Mouse (Mus musculus): Measurements from ENCODE around the gene Wdr74.

The Wdr74 gene

DNA sequence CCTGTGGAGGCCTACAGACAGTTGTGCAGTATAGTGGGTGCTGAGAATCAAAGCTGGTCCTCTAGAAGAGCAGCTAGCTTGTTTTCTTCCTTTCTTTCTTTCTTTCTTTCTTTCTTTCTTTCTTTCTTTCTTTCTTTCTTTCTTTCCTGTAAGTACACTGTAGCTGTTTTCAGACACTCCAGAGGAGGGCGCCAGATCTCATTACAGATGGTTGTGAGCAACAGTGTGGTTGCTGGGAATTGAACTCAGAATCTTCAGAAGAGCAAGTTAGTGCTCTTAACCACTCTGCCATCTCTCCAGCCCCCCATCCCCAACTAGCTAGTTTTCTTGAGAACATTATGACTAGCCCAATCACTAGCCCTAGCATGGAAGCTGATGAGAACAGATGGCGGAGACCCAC lies 25.1 kb downstream of the Wdr74 start:
- no peak for TF ChIP-seq GATA4 (IDR thresholded peaks at IDR 0.05; ENCODE audit: insufficient replicate concordance, low read length)

DNA sequence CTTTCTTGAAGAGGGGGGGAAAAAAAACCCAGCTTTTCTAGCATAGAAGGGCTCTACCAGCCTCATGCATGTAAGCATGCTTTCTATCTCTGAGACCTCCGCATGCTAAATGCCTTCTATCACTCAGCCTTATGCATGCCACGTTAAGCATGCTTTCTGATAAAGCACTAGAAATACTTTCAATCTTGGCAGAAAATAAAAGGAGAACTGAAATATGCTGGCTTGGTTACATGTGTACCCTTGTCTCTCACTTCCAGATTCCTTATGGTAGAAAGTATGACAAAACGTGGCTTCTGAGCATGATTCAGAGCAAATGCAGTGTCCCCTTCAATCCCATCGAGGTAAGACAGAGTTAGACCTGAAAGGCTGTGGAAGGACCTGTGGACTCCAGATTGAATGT lies 27.6 kb downstream of the Wdr74 start:
- no peak for TF ChIP-seq GATA4 (IDR thresholded peaks at IDR 0.05; ENCODE audit: insufficient replicate concordance, low read length)

DNA sequence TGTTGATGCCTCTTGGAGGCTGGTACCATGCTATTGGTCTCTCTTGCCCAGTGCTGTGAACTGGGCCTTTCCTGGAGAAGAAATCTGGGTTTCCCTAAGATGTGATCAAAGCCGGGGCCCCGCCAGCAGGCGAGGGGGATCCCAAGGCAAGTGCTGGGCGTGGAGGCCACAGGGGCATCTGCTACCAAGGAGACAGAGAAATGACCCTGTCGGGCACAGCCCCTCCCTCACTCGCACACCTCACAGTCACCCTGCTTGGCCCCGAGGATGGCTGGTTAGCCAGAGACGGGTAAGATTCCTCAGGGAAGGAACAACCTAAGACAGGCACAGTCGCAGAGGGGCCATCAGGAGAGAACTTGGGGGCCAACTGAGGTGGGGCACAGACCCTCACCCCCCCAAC lies 29.9 kb downstream of the Wdr74 start:
- no peak for TF ChIP-seq GATA4 (IDR thresholded peaks at IDR 0.05; ENCODE audit: insufficient replicate concordance, low read length)

DNA sequence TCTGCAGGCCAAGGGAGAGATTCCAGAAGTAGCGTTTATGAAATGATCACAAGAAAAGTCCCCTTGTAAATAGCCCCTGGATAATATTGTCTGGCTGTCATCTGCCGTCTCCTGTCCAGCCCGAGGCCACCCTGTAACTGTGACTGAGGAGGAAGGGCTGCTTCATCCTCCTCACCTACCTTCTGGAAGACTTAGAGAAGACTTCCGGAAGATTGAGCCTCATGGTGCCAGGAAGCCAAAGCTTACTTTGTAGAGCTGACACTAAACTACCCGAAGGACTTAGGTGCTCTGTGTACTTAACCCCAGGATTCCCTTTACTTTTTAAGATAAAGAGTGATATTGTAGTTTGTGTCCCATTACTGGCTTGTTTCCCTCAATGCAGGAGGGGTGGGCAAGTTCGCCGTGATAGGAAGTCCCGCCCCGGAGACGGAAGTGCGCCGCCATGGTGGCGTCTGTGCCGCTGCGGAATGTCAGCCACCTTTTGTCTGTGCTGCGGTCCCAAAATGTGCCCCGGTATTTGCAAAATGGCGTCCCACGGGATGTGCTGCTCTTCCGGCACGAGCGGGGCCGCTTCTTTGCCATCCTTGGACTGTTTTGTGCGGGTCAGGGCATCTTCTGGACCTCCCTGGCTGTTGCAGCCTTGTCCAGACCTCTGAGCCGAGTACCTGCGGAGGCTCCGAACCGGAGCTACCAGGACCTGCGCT lies 35.1 kb downstream of the Wdr74 start, which contains the start of gene Tmem223:
Tmem223 (plus strand) TSS at position 430 of the 704 bp plus-strand sequence.
- TF ChIP-seq GATA4 (IDR thresholded peaks at IDR 0.05; ENCODE audit: insufficient replicate concordance, low read length): no peak

DNA sequence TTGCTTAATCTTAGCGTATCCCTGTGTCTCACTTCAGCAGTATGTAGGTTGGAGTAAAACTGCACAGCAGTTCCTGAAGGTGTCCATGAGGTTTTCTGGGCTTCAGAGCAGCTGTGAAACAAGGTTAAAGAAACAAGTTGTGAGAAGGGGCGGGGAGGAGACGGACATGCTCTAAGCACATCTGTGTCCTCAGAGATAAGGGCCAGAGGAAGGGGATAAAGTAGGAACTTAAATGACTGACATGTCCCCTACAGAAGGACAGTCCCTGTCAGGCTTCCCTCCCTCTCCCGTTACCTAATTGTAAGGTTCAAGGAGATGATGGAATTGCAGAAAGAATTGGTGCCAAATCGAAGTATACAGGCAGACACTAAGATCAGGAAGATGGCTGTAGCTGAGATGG lies 37.4 kb downstream of the Wdr74 start:
- no peak for TF ChIP-seq GATA4 (IDR thresholded peaks at IDR 0.05; ENCODE audit: insufficient replicate concordance, low read length)

DNA sequence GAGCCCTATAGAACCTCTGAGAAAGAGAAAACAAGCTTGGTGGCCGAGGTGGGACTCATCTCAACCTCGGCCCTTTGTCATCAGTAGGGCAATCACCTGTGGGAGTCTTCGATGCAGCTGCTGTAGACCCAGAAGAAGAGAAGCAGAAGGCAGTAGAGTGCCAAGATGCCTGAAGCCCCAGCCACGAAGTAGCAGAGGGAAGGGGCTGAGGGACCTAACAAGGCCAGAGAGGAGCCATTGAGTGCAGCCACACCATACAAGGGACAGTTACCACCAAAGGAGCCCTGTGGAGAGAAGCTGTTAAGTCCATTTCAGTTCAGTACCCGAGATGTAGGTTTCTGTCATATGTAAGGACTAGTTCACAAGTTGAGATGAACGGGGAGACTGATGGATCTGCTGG lies 37.8 kb downstream of the Wdr74 start:
- TF ChIP-seq GATA4 (IDR thresholded peaks at IDR 0.05; ENCODE audit: insufficient replicate concordance, low read length): no peak

DNA sequence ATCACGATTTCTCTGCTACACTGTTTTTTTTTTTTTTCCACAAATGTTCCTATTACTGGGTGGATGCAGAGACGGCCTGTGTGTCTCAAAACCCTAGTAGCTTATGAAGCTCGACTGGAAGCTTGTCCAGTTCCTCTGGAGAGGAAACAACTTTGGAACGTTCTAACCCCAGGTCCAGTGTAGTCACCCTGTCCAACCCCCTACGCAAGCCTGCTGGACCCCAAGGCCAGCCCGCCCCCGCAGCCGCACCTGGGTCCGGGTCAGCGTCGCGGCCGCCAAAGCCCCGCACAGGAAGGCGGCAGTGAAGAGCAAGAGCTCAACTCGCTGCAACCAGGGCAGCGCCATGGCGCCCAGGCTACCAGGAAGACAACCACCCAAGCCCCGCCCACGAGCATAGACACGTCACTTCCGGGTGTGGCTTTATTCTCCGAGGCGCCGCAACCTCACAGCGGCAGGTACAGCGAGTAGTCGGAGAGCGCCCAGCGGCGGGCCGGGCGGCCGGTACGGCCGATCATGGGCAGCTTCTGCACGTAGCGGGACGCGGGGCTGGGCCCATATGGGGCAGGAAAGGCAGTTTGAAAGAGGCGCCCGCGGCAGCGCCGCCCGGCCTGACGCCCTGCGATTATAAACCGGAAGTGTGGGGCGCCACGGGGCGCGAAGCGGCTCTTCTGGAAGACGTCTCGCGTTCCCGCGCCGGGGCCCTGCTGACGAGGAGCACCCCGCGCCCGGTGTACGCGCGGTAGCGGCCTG lies 38.6 kb downstream of the Wdr74 start, which contains the start of gene Tmem179b:
Tmem179b (minus strand) TSS at position 382 of the 750 bp plus-strand sequence.
- peak; percentile 64; the same call in 1 of the 2 replicates for TF ChIP-seq GATA4 (IDR thresholded peaks at IDR 0.05; ENCODE audit: insufficient replicate concordance, low read length)

DNA sequence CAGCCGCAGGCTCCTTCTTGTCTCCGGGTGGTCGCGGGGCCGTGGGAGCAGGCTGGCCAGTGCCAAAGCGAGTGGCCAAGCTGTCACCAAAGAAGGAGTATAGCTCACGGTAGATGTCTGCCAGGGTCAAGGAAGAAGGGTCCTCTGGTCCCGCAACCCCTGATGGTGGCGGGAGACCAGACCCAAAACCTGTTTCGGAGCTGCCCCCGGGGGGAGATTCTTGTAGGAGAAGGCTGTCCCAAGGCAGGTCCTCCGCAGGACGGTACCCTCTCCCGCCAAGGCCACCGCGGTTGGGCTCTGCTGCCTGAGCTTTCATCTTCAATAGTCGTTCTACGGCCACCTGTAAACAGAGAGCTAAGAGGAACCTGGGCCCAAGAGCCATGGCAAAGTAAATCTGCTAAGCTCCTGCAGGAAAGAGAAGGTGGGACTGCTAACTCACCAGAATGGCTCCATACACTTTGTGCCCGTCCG lies 39.4 kb downstream of the Wdr74 start:
- TF ChIP-seq GATA4 (IDR thresholded peaks at IDR 0.05; ENCODE audit: insufficient replicate concordance, low read length): no peak

DNA sequence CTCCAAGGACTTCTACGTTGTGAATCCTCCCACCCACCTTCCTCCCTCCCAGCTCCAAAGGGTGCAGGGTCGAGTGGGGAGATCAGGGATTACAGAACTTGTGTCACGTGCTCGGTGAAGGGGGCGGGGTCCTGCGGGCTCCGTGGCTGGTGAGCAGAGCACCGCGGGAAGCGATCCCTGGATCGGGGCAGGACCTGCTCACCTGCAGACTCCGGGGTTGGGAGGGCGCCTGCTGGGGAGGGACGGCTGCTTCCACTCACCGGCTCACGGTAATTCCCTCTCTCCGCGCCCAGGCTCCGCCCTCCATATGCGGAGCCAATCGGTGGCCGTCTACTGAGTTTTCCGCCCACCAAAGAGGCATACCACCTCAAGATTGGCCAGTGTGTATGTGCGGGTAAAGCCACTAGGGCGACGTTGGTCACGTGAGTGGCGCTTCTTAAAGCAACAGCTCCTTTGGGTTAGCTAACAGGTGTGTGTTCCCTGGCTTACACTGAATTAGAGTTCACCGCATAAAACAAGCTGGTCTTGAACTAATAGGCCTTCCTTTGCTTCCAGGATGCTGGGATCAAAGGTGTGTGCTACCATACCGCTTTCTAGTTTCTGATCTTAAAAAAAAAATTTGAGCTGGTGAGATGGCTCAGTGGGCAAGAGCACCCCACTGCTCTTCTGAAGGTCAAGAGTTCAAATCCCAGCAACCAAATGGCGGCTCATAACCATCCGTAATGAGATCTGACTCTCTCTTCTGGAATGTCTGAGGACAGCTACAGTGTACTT lies 50.6 kb downstream of the Wdr74 start, which contains the start of gene Taf6l:
Taf6l (minus strand) TSS at position 410 of the 774 bp plus-strand sequence.
- TF ChIP-seq GATA4 (IDR thresholded peaks at IDR 0.05; ENCODE audit: insufficient replicate concordance, low read length): no peak

DNA sequence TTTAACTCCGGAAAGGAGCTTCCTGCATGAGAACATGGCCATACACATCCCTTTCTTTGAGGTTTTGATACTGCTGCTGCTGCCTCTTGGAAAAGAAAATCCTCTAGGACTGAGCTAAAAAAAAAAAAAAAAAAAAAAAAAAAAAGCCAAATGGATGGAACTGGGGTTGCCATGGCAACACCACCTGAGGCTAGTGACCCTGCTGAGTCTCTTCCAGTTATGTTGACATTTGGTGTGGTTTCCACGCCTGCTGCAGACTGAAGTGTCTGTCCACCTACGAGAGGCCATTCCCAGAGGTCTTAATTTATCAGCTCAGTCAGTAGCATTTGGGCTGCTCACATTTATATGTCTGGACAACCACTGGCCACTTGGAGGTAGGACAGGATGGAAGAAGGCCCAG lies 52.9 kb downstream of the Wdr74 start:
- no peak for TF ChIP-seq GATA4 (IDR thresholded peaks at IDR 0.05; ENCODE audit: insufficient replicate concordance, low read length)

DNA sequence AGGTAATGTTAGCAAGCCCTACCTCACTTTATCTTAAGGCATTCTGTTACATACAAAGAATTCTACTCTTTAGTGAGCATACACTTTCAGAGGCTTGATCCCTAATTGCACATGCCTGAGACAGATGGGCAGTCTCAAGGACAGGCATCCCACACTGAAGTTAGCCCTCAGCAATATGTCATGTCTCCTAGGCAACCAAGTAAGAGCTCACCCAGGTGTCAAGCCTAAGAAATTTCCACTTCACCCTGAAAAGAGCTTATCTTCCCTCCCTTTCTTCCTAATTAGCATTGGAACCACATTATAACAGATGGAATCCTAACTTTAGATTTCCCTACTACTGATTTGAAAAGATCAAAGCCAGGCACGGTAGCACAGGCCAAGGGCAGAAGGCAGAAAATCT lies 53.5 kb downstream of the Wdr74 start:
- no peak for TF ChIP-seq GATA4 (IDR thresholded peaks at IDR 0.05; ENCODE audit: insufficient replicate concordance, low read length)

DNA sequence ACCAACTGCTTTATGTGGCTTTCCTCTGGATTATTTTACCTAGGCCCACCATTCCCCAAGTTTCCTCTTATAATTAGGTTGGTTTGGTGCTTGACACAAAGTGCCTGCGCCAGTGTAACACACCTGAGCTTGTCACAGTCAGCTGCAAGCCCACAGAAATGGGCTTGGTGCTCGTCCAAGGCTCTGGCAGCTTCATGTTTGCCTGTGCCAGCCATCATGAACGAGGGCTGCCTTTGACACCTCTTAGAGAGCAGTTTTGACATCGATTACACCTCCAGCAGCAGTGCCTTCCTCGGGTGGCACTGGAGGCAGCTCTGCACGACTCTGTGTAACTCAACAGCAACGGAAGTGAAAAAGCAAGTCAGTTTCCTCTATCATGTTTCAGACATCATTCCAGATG lies 54.5 kb downstream of the Wdr74 start:
- no peak for TF ChIP-seq GATA4 (IDR thresholded peaks at IDR 0.05; ENCODE audit: insufficient replicate concordance, low read length)
